Mouse (Mus musculus) v-Abl transformed pro-B cells (cell line): ENCODE data around the gene Rxrb.

Experiments
- in situ Hi-C, 2 experiments: fragments of 400-800 bp; cut with MboI; formaldehyde crosslinking; loops; one replicate each; pipeline ENCODE4 v1.15.1; 2025; ENCODE audit not compliant: unreplicated experiment in 2 of 2

Gene Rxrb

DNA sequence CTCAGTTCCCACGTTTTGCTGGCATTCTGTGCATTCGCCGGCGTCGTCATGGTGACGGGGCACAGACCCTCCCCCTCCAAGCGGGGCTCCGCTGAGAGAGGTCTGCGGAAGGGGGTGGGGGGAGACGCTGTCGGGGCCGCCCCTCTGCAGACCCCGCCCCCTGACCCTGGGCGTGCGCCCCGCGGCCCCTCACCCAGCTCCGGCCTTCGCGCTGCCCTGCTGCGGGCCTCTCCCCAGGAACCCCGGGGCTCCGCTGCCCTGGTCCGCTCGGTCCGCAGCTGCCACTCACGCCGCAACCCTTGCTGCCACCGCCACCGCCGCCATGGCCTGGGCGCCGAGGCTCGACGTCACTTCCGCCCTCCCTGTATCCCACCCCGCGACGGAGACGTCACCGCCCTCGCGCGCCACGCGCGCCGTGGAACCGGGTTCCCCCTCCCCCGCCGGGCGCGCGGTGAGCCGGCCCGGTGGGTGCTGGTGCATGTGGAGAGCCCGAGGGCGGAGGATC is 7.2 kb upstream of the Rxrb start, which contains the start of gene Ring1:
TSS of gene Ring1 (minus strand) at position 364 of the 505 bp plus-strand sequence.
- in situ Hi-C loops = loop anchor here in 1 of 2 experiments (25.0 kb wide), 1 partner anchor 1363 kb away; the partner anchor contains the start of gene H2-Q4

DNA sequence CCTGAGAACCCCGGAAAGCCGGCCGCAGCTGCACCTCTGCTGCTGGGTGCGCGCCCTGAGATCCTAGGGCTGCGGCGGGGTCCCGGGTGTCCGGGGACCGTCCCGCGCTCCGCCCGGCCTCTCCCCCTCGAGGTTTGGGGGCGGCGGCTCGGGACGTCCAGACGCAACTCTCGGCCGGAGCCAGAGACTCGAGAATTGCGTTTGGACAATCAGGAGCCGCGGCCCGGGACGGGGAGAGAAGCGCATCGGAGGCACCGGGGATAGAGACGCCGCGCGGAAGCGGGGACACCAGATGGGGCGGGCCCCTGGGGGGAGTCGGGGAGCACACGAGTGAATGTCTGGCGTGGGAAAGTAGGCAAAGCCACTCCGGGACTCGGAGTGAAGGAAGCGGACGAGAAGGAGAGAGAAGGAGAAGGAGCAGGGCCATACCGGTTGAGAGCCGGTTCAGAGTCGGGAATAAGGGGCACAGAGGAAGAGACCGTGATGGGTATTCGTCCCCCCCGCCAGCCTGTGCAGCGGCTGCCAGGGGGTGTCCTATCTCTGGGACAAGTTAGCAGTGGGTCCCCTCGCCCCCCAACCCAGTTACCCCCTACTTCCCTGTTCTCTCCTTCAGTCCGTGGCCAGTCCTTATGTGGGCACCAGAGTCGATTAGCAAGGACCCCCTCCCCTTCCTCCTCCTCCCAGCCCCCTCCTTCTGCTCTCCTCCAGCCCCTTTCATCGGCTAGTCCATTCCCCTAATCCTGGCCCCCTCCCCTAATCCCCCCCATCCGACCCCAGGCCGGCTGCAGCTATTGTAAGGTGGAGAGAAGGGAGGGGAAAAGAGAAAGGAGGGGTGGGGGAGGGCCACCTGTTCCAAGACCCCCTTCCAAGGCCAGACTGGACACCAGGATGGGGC is 6.5 kb upstream of the Rxrb start:
- in situ Hi-C loops = loop anchor here in 1 of 2 experiments (25.0 kb wide), 1 partner anchor 1362 kb away; the partner anchor contains the start of gene H2-Q4

DNA sequence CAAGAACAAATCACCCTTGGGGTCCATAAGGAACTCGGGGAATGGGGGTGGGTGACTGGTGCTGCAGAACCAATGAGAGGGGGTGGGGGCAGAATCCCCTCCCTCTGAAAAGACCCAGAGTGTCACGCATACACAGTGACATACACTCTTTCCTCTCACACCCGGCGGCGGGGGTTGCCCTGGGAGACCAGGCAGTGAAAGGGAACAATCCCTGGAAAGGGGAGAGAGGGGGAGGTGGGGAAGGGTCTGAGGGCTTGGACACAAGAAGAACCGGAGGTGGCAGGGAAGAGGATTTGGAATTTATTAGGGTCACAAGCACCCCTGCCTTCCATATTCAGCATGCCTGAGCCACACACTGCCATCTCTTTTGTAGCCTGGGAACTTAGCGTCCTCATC is 5.9 kb upstream of the Rxrb start:
- in situ Hi-C loops = no loop called here

DNA sequence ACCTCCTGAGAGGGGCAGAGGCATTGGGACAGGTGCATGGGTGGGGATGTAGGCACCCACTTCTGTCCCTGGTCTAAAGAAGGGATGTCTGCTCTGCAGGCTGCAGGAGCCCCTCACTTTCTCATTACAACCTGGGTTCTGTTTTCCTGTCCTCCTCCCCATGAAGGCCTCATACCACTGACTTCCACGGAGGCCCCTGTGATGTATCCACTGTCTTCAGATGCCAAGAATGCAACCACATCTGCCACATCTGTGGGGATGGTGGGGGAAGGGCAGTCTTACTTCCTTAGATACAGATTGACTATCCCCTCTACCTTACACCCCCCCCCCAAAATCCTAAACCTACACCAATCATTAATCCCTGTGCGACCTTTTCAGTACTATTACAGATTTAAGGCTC is 5.4 kb upstream of the Rxrb start:
- in situ Hi-C loops = no loop called here

DNA sequence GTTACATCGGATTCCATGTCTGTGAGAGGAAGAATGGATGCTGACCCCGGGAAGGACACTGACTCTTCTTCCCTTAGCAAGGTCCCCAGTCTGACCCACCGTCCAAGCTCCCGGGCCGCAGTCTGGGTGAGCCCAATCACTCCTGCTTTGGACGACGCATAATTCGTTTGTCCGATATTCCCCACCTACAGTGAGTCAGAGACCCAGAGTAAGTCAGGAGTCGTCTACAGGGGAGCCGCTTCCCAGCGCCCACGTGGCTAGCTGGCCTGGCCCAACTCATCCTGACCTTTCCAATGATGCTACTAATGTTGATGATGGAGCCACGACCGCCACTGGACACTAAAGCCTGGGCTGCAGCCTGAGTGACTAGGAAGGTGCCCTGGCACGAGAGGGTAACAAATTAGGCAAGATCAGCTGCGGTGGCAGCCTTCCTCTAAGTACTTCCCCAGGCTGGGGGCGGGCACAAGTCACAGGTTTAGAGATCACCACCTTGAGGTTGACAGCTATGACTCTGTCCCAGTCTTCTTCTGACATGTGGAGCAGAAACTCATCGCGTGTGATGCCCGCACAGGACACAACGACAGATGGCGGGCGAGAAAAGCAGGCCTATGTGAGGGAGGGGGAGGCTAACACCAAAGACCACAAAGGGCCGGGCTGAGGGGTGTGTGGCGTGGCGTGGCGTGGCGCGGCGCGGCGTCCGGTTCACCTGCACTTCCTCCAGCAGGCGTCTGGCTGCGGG is 4.5 kb upstream of the Rxrb start:
- in situ Hi-C loops = no loop called here

DNA sequence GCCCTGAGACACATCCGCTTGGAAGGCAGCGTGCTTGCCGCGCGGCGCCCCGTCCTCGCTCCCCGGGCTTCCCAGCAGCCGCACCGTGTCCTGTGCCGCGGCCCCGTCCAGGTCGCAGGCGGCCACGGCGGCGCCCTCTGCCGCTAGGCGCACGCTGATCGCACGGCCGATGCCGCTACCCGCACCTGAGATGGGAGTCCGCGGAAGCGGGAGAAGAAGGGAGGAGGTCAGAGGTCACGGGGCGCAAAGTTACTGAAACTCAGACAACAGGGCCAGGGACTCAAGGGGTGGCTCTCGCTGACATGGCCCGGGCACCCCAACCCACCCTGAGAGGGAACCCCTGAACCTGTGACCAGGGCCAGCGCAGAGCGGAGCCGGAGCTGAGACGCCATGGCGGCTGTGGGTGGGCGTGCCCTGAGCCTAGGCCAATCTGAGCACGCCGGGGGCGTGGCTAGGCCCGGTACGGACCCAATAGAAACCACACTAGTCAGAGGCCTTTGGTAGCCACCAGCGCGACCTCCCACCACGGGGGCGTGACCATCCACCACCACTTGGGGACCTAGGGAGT is 3.9 kb upstream of the Rxrb start, which contains the start of gene H2-Ke6:
TSS of gene H2-Ke6 (minus strand) at position 405 of the 568 bp plus-strand sequence.
- in situ Hi-C loops = no loop called here

DNA sequence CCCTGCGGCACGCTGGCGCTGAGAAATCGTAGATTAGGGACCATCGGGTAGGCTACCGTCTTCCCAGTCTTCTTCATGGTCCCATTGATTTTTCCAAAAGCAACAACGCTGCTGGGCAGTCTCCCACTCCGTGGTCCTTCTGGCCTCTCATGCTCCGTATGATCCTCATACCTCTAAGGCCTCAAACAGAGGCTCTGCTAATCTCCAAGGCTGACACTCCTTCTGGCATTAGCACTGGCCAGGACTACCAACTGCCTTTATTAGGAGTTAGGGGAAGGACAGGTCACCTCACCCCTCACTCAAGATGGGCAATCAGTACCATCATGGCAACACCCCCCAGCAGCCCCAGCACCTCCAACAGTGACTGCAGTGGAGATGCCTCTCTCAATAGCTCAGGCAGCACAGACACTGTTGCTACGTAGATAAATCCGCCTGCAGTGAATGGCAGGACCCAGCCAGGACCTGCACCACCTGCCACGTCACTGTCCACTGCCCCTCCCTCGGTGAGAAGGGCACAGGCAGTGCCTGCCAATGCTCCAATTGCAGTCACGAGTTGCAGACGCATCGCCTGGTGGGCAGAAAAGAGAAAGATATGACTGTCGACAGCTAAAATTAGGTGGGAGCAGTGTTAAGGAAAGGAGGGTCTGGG is 3.0 kb upstream of the Rxrb start:
- in situ Hi-C loops = no loop called here

DNA sequence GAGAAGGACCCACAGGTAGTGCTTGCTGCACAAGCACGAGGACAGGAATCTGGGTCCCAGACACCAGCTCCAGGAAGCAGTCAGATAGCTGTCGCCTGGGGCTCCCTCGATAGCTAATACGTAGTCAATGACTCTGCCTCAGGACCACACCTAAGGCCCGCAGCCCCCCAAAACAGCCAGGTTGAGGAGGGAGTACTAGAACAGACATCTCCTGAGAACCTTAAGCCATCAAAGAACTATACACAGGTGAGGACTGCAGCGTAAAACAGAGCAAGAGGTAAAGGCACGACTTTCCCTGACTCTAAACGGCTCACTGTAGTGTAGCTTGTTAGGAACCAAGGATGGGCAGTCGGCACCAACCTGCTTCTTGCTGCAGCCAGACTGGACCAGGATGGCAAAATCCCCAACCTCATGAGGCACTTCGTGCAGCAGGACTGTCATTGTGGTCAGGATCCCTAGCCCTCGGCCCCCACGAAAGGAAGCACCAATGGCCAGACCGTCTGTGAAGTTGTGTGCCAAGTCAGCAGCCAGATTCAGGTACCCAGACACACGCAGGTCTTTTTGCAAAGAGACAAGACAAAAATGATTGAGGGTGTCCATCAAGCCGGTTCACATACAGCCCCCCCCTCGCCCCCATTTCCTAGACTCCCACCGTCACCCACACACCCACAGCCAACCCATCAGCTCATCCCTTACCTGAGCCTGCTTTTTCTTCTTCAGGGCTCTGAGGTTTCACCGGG is 2.3 kb upstream of the Rxrb start:
- in situ Hi-C loops = no loop called here

DNA sequence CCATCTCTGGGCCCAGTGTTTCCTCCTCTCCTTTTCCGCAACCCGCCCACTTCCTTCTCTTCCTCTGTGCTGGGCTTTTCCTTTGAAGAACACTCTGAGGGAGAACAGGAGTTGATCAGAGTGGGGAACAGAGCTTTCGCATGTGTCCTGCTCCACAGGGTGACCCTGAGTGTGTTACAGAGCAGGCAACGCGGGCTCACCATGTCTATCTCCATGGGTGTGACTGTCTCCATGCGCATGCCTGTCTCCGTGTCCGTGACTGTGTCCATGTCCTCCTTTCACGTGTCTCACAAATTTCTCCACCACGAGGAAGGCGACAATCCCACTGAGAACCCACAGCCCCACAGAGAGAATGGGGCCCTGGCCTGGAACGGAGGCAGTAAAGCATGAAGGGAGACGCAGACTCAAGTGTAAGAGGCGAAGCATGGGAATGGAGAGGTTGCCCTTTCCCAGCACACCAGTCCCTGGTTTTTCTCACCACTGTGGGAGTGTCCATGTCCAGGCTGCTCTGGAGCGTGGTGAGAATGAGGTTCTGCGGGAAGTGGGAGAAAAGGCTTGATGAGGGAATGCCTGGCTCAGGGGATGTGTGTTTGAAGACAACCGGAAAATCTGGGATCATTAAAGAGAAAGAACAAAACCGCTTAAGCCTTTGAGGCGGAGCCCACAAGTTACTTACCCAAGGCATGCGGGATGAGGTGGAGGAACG is 1.6 kb upstream of the Rxrb start:
- in situ Hi-C loops = no loop called here

DNA sequence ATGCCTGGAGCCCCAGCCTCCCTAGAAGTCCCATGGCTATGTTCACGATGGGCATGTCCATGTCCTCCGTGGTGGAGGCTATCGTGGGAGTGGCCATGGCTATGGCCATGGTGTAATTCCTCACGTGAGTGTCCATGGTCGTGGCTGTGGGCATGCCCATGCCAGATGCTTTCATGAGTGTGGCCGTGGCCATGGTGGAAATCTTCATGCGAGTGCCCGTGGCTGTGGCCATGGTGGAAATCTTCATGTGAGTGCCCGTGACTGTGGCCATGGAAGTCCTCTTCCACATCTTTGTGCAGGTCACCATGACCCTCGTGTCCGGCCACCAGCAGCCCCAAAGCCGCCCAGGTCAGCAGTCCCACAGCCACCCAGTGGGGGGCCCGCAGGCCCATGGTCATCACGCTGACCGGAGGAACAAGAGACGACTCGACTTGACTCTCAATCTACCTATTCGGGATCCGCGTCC is 718 bp upstream of the Rxrb start:
- in situ Hi-C loops = no loop called here

DNA sequence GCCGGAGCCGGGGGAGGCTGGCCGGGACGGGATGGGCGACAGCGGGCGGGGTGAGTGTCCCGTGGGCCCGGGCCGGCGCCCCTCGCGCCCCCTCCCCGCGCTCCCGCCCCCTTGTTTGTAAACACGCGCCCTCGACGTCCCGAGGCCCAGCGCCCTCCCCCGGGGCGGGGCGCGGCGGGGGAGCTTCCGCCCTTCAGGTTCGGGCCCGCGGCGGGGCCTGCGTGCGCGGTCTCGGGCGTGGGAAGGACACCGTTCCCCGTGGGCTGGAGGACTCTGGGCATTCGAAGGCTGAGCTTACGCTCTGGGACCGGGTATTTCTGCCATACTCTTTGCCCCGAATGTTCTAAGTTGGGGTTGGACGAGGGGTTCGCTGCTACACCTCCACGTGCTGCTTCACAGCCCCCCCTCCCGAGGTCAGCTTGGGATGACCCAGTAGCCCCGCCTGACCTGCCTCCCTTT is 591 bp downstream of the Rxrb start:
- in situ Hi-C loops = no loop called here

DNA sequence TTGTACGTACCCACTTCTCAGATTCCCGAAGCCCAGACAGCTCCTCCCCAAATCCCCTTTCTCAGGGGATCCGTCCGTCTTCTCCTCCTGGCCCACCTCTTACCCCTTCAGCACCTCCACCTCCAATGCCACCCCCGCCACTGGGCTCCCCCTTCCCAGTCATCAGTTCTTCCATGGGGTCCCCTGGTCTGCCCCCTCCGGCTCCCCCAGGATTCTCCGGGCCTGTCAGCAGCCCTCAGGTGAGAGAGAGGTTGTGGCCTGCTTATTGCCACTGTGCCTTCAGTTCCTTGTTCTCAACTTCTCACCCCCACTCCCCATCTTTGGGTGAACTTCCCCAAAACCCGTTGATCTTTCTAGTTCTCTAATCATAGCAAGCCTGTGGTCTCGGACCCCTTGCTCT is 1.2 kb downstream of the Rxrb start:
- in situ Hi-C loops = no loop called here

DNA sequence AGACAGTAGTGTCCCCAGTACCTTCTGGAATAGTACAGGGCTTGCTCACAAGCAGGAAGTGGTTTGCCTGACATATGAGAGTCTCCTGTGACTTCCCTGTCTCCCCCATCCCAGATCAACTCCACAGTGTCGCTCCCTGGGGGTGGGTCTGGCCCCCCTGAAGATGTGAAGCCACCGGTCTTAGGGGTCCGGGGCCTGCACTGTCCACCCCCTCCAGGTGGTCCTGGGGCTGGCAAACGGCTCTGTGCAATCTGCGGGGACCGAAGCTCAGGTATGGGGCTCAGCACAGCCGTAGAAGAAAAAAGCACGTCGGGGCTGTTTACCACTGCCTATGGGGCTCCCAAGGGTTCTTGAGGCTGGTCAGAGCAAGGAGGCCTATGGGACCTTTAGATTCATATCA is 1.8 kb downstream of the Rxrb start:
- in situ Hi-C loops = no loop called here

DNA sequence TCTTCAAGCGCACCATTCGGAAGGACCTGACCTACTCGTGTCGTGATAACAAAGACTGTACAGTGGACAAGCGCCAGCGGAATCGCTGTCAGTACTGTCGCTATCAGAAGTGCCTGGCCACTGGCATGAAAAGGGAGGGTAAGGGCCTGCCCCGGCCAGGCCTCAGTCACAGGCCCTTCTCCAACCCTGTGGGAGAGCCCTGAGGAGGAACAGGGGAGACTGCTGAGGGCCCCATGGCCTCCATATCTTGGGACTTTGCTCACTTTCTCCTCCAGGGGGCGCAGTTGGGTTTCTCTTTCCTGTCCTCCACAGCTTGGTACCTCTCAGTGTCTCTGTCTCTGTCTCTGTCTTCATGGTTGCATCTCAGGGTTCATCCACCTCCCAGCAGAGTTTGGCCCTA is 2.5 kb downstream of the Rxrb start:
- in situ Hi-C loops = no loop called here

DNA sequence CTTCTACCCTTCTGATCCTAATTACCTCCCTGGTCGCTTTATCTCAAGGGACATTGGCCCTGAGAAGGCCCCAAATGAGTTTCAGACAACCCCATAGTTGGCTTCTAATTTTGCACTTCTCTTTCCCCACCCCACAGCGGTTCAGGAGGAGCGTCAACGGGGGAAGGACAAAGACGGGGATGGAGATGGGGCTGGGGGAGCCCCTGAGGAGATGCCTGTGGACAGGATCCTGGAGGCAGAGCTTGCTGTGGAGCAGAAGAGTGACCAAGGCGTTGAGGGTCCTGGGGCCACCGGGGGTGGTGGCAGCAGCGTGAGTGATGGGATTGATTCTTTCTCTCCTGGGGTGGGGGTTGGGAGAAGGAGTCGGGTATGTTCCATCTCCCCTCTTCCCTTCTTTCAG is 3.9 kb downstream of the Rxrb start:
- in situ Hi-C loops = loop anchor here in 1 of 2 experiments (5.0 kb wide), 1 partner anchor 37 kb away; no protein-coding TSS in a partner anchor

DNA sequence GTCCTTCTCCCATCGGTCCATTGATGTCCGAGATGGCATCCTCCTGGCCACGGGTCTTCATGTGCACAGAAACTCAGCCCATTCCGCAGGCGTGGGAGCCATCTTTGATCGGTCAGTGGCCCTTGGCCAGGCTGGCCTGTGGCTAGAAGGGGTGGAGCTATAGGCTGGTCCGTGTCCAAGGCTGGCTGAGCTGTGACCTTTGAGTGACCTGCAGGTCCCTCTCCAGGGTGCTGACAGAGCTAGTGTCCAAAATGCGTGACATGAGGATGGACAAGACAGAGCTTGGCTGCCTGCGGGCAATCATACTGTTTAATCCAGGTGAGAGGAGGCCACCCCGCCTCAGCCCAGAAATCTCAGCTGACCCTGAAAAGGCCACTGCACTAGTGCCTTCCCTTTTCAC is 5.0 kb downstream of the Rxrb start:
- in situ Hi-C loops = loop anchor here in 1 of 2 experiments (5.0 kb wide), 1 partner anchor 36 kb away; no protein-coding TSS in a partner anchor

DNA sequence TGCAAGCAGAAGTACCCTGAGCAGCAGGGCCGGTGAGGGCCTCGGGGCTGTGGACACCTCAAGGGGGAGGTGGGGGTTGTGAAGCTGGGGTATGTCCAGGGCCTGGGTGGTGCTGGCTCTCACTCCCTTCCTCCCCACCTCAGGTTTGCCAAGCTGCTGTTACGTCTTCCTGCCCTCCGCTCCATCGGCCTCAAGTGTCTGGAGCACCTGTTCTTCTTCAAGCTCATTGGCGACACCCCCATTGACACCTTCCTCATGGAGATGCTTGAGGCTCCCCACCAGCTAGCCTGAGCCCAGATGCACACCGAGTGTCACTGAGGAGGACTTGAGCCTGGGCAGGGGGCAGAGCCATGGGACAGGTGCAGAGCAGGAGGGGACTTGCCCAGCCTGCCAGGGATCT is 5.6 kb downstream of the Rxrb start:
- in situ Hi-C loops = loop anchor here in 1 of 2 experiments (5.0 kb wide), 1 partner anchor 35 kb away; no protein-coding TSS in a partner anchor

DNA sequence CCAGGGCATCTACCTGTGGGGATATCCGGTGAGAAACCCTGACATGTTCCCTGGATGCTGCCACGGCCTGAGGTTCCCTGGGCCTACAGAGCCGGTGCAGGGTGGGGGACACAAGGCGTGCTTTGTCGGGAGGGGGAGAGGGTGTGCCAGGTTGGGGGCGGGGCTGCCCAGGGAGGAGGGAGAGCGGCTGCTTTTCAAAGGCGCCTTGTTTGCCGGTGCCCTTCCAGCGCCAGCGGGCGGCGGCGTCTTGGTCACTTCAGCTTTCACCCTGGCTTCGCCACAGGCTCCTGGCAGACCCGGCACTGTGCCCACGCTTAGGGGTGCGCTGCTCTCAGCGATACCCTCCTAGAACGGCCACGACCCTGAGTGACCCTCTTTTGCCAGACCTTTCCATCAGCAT is 6.8 kb downstream of the Rxrb start:
- in situ Hi-C loops = loop anchor here in 1 of 2 experiments (5.0 kb wide), 1 partner anchor 34 kb away; no protein-coding TSS in a partner anchor
